Comparison of ENCODE assay signal across 18 mouse cellular contexts in the genomic region with DNA sequence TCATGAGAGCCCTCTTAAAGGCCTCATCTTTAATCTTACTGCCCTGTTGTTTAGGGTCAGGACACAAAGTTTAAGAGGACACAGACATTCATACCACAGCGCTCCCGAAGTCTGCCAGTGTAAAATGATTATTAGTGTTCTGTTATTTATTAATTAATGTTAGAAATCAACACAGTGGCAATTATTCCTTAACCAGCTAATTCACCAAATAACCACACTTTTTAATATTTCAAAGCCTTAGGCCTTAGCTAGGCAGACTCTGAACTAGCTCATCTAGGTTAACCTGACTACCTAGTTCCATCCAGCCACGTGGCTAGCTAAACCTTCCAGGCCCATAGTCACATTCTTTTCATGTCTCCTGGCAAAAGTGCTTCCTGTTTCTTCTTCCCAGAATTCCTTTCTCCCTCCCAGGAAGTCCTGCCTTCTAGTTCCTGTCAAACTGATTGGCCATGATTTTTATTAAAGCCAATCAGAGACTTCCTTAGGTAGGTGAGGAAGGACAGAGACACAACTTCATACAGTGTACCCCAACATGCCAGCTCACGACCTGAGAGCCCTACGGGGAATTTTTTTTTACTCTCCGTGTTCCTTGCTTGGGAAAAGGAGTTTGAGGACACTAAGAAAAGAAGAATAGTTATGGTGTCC. TPM values are rescaled to one million over a fixed set of nuclear protein-coding genes. Genes with fewer than 3 reads are reported as not detected.
DNase-seq lines count a peak whose midpoint lies in the region; ATAC-seq and TF ChIP-seq lines count a peak whose summit lies in the region.
"Had no signal": no experiment of that assay in that cellular context is flagged by ENCODE, and none has a peak within 500 bp of the region (broad histone marks: within the 10 kb centered on the region; RNA-seq: fewer than 3 reads in every experiment).

No protein-coding gene starts in this region.

- intact Hi-C loops in left cerebral cortex, postnatal 4 days (cut with DNase I) = no loop called here

- no peak for TF ChIP-seq CTCF in heart, postnatal 0 days (IDR thresholded peaks at IDR 0.05; ENCODE audit: low read depth)

- H3K4me3 ChIP-seq in heart, postnatal 0 days (ENCODE audit: low read depth, low read length) = no peak overlapping the region
- H3K4me3 ChIP-seq in liver, embryonic 11.5 days (ENCODE audit: low read depth, low read length) = no peak overlapping the region
- no peak overlapping the region for H3K4me3 ChIP-seq in liver, embryonic 13.5 days (replicated peaks)
- H3K4me3 ChIP-seq: heart, embryonic 13.5 days; hindbrain, embryonic 12.5 days; left cerebral cortex, adult 2 months had no signal

- no peaks in the 10 kb centered on the region for H3K27me3 ChIP-seq in heart, postnatal 0 days (ENCODE audit: control insufficient read depth, insufficient read depth, low read length)
- no peaks in the 10 kb centered on the region for H3K27me3 ChIP-seq in liver, embryonic 11.5 days (replicated peaks; ENCODE audit: control insufficient read depth, insufficient read depth, low read length)
- no peaks in the 10 kb centered on the region for H3K27me3 ChIP-seq in liver, embryonic 13.5 days
- H3K27me3 ChIP-seq: heart, embryonic 13.5 days; hindbrain, embryonic 12.5 days had no signal

- peak overlapping the region; percentile 83 for H3K27ac ChIP-seq in heart, postnatal 0 days (ENCODE audit: low read depth)
- 0 out of 2 replicates have a peak overlapping the region, but pooled peaks have one; percentile 2 for H3K27ac ChIP-seq in liver, embryonic 11.5 days (ENCODE audit: low read depth, low read length)
- H3K27ac ChIP-seq in liver, embryonic 13.5 days = peak overlapping the region; percentile 100
- H3K27ac ChIP-seq: heart, embryonic 13.5 days; hindbrain, embryonic 12.5 days; left cerebral cortex, adult 2 months had no signal

- H3K9ac ChIP-seq in heart, postnatal 0 days (replicated peaks; ENCODE audit: low read depth, low read length) = no peak overlapping the region
- no peak overlapping the region for H3K9ac ChIP-seq in liver, embryonic 11.5 days (ENCODE audit: low read depth, low read length)
- H3K9ac ChIP-seq in liver, embryonic 13.5 days = peak overlapping the region; percentile 61
- H3K9ac ChIP-seq: heart, embryonic 13.5 days; hindbrain, embryonic 12.5 days had no signal

- no peak for TF ChIP-seq EP300 in heart, postnatal 0 days (IDR thresholded peaks at IDR 0.05; ENCODE audit: low read depth)

- H3K4me1 ChIP-seq in heart, postnatal 0 days (ENCODE audit: control insufficient read depth, insufficient read depth) = peaks cover 40% of the 10 kb centered on the region
- H3K4me1 ChIP-seq in liver, embryonic 11.5 days (replicated peaks; ENCODE audit: control insufficient read depth, insufficient read depth, low read length) = peaks cover 40% of the 10 kb centered on the region
- H3K4me1 ChIP-seq in liver, embryonic 13.5 days (replicated peaks) = peaks cover 100% of the 10 kb centered on the region

- H3K4me2 ChIP-seq in heart, postnatal 0 days (ENCODE audit: low read depth, low read length) = no peak overlapping the region
- no peak overlapping the region for H3K4me2 ChIP-seq in liver, embryonic 11.5 days
- no peak overlapping the region for H3K4me2 ChIP-seq in liver, embryonic 13.5 days
- H3K4me2 ChIP-seq: heart, embryonic 13.5 days; hindbrain, embryonic 12.5 days had no signal

- no peak for ATAC-seq in heart, postnatal 0 days (ENCODE audit: insufficient read depth, low read depth)
- no peak for ATAC-seq in liver, embryonic 11.5 days (replicated peaks; ENCODE audit: low FRiP score)
- no peak for ATAC-seq in liver, embryonic 13.5 days (ENCODE audit: low read depth)
- ATAC-seq in megakaryocyte, adult 5-6 weeks (ENCODE audit: poor library complexity, severe bottlenecking) = no peak
- ATAC-seq: forebrain, embryonic 16.5 days had no signal

- peaks cover 50% of the 10 kb centered on the region for H3K36me3 ChIP-seq in heart, postnatal 0 days (replicated peaks; ENCODE audit: control insufficient read depth, insufficient read depth, low read length)
- peaks cover 24% of the 10 kb centered on the region for H3K36me3 ChIP-seq in liver, embryonic 11.5 days (ENCODE audit: control insufficient read depth, insufficient read depth, low read length)
- peaks cover 81% of the 10 kb centered on the region for H3K36me3 ChIP-seq in liver, embryonic 13.5 days
- H3K36me3 ChIP-seq: hindbrain, embryonic 12.5 days had no signal

- DNase-seq in heart, postnatal 0 days (ENCODE audit: low spot score) = no peak
- DNase-seq in heart, adult 8-10 months (ENCODE audit: low spot score) = no peak
- DNase-seq in liver, embryonic 11.5 days (ENCODE audit: low spot score) = no peak
- DNase-seq in liver = no peak
- DNase-seq in liver, embryonic 13.5 days = no peak
- DNase-seq in left cerebral cortex, postnatal 4 days = no peak
- DNase-seq: embryo, embryonic 11 days; layer of hippocampus, adult 9-11 months; lung, adult 2 months; lung, postnatal 36 days; retina, postnatal 1 day; right cerebral cortex, postnatal 4 days; thymus, adult 2 months had no signal

- WGBS in heart, postnatal 0 days = 89% methylated on average over 6 of the region's 6 CpGs
- whole genome bisulfite sequencing in liver, embryonic 11.5 days = 88% methylated on average over 6 of the region's 6 CpGs
- 91% methylated on average over 6 of the region's 6 CpGs for WGBS in liver, embryonic 13.5 days (ENCODE audit: insufficient replicate concordance)

- H3K9me3 ChIP-seq in heart, postnatal 0 days (replicated peaks; ENCODE audit: control insufficient read depth, low read length) = no peaks in the 10 kb centered on the region
- no peaks in the 10 kb centered on the region for H3K9me3 ChIP-seq in liver, embryonic 11.5 days (ENCODE audit: control insufficient read depth, low read length)
- H3K9me3 ChIP-seq in liver, embryonic 13.5 days (replicated peaks) = no peaks in the 10 kb centered on the region
- H3K9me3 ChIP-seq: heart, embryonic 13.5 days; hindbrain, embryonic 12.5 days had no signal

RNA-seq across cellular contexts. Expression of a gene that starts 17.7 kb away (rescaled TPM):
- total RNA-seq in heart, postnatal 0 days (2014; rRNA removed; ENCODE audit: low replicate concordance) = 195 TPM in 2 replicates
- polyA plus RNA-seq in heart, postnatal 0 days (2015; fragmentation: Nextera tagmentation; extraction: Ambion mirVana) = 282 and 284 TPM in 2 replicates
- 100 to 1,000 TPM; 152 to 199 (median 170) TPM for total RNA-seq in heart, adult 8-10 months (2022)
- 200 and 221 TPM in 2 replicates for polyA plus RNA-seq in liver, embryonic 11.5 days (2014; fragmentation: Nextera tagmentation; extraction: Ambion mirVana)
- polyA plus RNA-seq in liver, embryonic 13.5 days (2015; fragmentation: Nextera tagmentation; extraction: Ambion mirVana) = 352 and 354 TPM in 2 replicates
- 1.7 and 2.0 TPM in 2 replicates for total RNA-seq in megakaryocyte, adult 5-6 weeks (2015)
- 1.0 and 1.1 TPM in 2 replicates for total RNA-seq in megakaryocyte, adult 5-6 weeks (2017)
- total RNA-seq in left cerebral cortex, postnatal 4 days (2021) = 10 to 100 TPM; 16.2 to 17.5 TPM

Comparison
In these comparisons a context has a peak if more than half of its experiments do, and no peak if none do; other contexts are left out.
1. H3K27ac ChIP-seq: peak in every context shown above with its lines; median percentile 100 in liver, embryonic 13.5 days; 83 in heart, postnatal 0 days; 2 in liver, embryonic 11.5 days.
2. RNA of a gene that starts 17.7 kb away (total RNA-seq): 195 TPM in heart, postnatal 0 days and 152 to 199 TPM in heart, adult 8-10 months; 16.2 to 17.5 TPM in left cerebral cortex, postnatal 4 days and 1.0 to 2.0 TPM in megakaryocyte, adult 5-6 weeks; every median in the first group is over 4 times any median in the second.